Mouse (Mus musculus): ENCODE results near the gene Gm3532. TPM values are rescaled to one million over a fixed set of nuclear protein-coding genes. Genes with fewer than 3 reads are reported as not detected.
"Not testable (repeated sequence)": the region's sequence is repeated elsewhere in the genome, so short reads cannot be mapped to it uniquely, and the experiment has no call there.

Gene Gm3532
- not detected for total RNA-seq (2021)
- long read RNA-seq, experiment 1 = 0 reads
- long read RNA-seq, experiment 2 = 0 reads

DNA sequence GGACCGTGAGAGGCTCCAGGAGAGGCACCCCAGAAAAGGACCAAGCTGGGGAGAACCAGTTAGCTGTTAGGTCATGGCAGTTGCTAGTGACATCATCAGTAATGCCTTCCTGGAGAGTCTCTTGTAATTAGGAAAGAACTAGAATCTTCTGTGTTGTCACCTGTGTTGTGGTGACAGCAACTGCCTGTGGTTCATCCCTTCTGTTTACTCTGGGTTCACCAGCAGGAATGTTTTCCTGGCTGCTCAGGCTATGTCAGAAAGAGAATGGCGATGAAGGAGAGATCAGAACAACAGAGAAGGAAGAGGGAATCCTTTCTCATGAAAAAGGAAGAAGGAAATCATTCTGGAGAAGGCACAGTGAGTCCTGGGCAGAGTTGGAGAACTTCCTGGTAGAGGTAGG lies at the start of gene Gm3532:
Gm3532 (plus strand) TSS at position 301 of the 400 bp plus-strand sequence.
- DNase-seq (ENCODE audit: low spot score in 2 of 2) = not testable (repeated sequence)

DNA sequence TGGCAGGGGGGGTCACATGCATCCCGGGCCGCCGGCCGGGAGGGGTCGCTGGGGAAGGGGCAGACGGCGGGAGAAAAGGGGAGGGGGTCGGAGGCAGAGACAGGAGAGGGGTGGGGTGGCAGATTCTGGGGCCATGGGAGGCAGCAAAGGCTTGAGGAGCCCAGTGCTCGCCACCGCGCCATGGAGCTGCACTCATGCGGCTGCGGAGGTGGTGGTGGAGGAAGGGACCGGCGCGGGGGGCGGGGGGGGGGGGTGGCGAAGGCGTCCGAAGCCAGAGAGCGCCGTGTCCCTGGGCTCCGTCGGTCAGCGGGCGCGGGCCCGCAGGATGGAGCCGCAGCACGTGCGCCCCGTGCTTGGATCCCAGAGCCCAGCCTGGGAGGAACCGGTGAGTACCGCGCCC lies 36.9 kb upstream of the Gm3532 start, which contains the start of gene Gm3488:
Gm3488 (plus strand) TSS at position 301 of the 400 bp plus-strand sequence.
- DNase-seq (ENCODE audit: low spot score in 2 of 2) = not testable (repeated sequence)

Other genes with a start within 250 kb of the Gm3532 start
- gene Gm3542, start 203.6 kb upstream of the Gm3532 start, total RNA-seq (2021) = not detected
- not detected for gene Gm3500, start 149.4 kb upstream of the Gm3532 start, total RNA-seq (2021)
- 1 to 10 TPM in 1 of 2 experiments, under 1 TPM in 1; 0.96 to 1.1 TPM for gene Gm3194, start 83.0 kb upstream of the Gm3532 start, total RNA-seq (2021)
- gene Gm8246, start 60.7 kb upstream of the Gm3532 start, total RNA-seq (2021) = not detected
- not detected for gene Gm3187, start 54.3 kb upstream of the Gm3532 start, total RNA-seq (2021)
- under 1 TPM; 0.25 to 0.65 TPM for gene Gm3488, start 36.8 kb upstream of the Gm3532 start, total RNA-seq (2021)
- not detected for gene Gm8265, start 94.5 kb downstream of the Gm3532 start, total RNA-seq (2021)
- gene Gm9603, start 149.0 kb downstream of the Gm3532 start, total RNA-seq (2021) = not detected
- under 1 TPM in 1 of 2 experiments, not detected in 1; 0.28 TPM for gene Gm3373, start 203.1 kb downstream of the Gm3532 start, total RNA-seq (2021)

Data from adrenal gland, postnatal 4 days (tissue).